Mouse (Mus musculus) testis, postnatal 10 days (tissue): ENCODE measurements at regions not wholly inside any gene's neighbourhood (a gene's known extent, or its start where the extent isn't known, plus 50 kb on each side); places are given as distances from the start of the nearest gene placed in this dataset.
"Not testable (repeated sequence)": the region's sequence is repeated elsewhere in the genome, so short reads cannot be mapped to it uniquely, and the experiment has no call there.

Experiments used
- DNase-seq: peaks from one replicate; pipeline ENCODE4 v3.0.0; 2021; ENCODE audit warnings: low spot score

- no peak for DNase-seq
Measured at GRCm38 (mm10) chr17:50407249-50407990, 101.8 kb upstream of the Plcl2 start.

- no peak for DNase-seq
Measured at GRCm38 (mm10) chr17:50408581-50408980, 100.6 kb upstream of the Plcl2 start.

- no peak for DNase-seq
Measured at GRCm38 (mm10) chr17:50409271-50409670, 99.9 kb upstream of the Plcl2 start.

GRCm38 (mm10) chr17:50409895-50410294 is 99.3 kb upstream of the Plcl2 start:
- no peak for DNase-seq

- DNase-seq = no peak
Measured at GRCm38 (mm10) chr17:50410296-50410695, 98.9 kb upstream of the Plcl2 start.

GRCm38 (mm10) chr17:50412446-50412845 is 96.8 kb upstream of the Plcl2 start:
- DNase-seq = no peak

GRCm38 (mm10) chr17:50413916-50414315 is 95.3 kb upstream of the Plcl2 start:
- no peak for DNase-seq

GRCm38 (mm10) chr17:50415331-50416005 is 93.7 kb upstream of the Plcl2 start:
- DNase-seq = no peak

- DNase-seq = no peak
Measured at GRCm38 (mm10) chr17:50416119-50416518, 93.1 kb upstream of the Plcl2 start.

GRCm38 (mm10) chr17:50416538-50417113 is 92.6 kb upstream of the Plcl2 start:
- DNase-seq = no peak

- DNase-seq = peak; percentile 54
Measured at GRCm38 (mm10) chr17:50418863-50419383, 90.3 kb upstream of the Plcl2 start.

GRCm38 (mm10) chr17:50419551-50419950 is 89.7 kb upstream of the Plcl2 start:
- not testable (repeated sequence) for DNase-seq

GRCm38 (mm10) chr17:50419966-50420365 is 89.2 kb upstream of the Plcl2 start:
- peak; percentile 67 for DNase-seq

- DNase-seq = no peak
Measured at GRCm38 (mm10) chr17:50420690-50421089, 88.5 kb upstream of the Plcl2 start.

GRCm38 (mm10) chr17:50421476-50421875 is 87.7 kb upstream of the Plcl2 start:
- no peak for DNase-seq

- no peak for DNase-seq
Measured at GRCm38 (mm10) chr17:50425110-50425509, 84.1 kb upstream of the Plcl2 start.

- no peak for DNase-seq
Measured at GRCm38 (mm10) chr17:50425531-50425930, 83.7 kb upstream of the Plcl2 start.

- DNase-seq = no peak
Measured at GRCm38 (mm10) chr17:50426146-50426545, 83.1 kb upstream of the Plcl2 start.

- DNase-seq = no peak
Measured at GRCm38 (mm10) chr17:50427331-50428003, 81.7 kb upstream of the Plcl2 start.

GRCm38 (mm10) chr17:50428004-50428560 is 81.1 kb upstream of the Plcl2 start:
- DNase-seq = no peak

- peak; percentile 58 for DNase-seq
Measured at GRCm38 (mm10) chr17:50432559-50432958, 76.6 kb upstream of the Plcl2 start.

GRCm38 (mm10) chr17:50438960-50439359 is 70.2 kb upstream of the Plcl2 start:
- no peak for DNase-seq
